Mouse (Mus musculus): ENCODE measurements at regions not wholly inside any gene's neighbourhood (a gene's known extent, or its start where the extent isn't known, plus 50 kb on each side); places are given as distances from the start of the nearest gene placed in this dataset.

DNA sequence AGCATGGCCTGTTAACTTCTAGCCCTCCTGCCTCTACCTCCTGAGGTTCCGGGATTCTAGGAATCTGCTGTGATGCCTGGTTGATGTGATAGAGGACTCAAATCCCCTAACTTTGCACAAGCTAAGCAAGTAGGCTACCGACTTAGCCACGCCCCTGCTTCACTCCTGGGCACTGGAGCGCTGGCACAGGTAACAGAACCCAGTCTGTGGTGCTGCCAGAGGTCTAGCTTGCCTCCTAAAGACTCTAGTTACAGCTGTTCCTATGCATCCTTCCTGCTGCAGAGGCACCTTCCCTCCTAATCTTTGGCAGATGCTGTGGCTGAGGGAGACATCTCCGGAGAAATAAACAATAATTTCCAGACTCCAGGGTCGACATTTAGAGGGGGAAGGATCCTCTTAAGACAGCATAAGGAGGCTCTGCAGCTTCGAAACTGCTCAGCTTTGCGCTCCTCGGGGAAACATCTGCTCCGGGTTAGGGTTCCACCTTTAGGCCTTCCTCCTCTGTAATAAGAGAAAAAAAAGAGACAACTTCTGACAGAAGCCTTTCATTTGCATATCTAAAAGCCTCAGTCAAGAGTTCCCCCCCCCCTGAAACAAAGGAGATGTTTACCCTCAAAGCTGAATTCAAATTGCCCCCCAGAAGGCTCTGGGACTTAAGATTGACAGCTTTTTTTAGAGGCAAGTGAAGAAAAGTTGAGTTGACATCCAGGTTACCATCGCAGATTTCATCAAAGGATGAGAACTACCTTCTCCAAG is 155.4 kb upstream of the Plekha5 start:
- Histone ChIP-seq H3K4me3 (replicated peaks) (no peak overlapping the region), H3K36me3 (no peaks in the 10 kb centered on the region), H3K9ac (no peak overlapping the region), H3K27ac (replicated peaks) (peak overlapping the region; percentile 48; the same call in 1 of the 2 replicates), H3K4me2 (replicated peaks) (no peak overlapping the region), H3K4me1 (peaks cover 10% of the 10 kb centered on the region), H3K27me3 (no peaks in the 10 kb centered on the region), H3K9me3 (replicated peaks) (no peaks in the 10 kb centered on the region)
- 14% methylated on average over 11 of the region's 11 CpGs for WGBS
- ATAC-seq (ENCODE audit: insufficient number of reproducible peaks, low FRiP score, low TSS enrichment, low read depth) = no peak; the same call in 1 of the 2 replicates

DNA sequence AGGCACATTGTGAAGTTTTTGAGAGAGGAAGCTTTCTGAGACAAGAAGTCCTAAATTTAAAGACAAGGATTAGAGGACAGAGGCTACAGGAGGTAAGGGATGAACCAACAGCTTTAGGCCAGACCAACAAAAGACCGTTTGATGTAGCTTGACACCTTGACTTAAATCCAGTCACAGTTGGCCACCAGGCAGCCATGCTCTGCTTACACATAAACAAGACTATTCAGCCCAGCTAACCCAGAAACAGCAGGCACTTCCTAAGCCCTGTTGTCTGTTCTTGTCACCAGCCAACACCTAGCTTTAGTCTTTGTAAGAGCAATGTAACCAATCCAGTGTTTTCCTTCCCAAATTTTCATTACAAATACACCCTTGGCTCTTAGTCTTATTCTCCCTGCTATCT is 159.9 kb upstream of the Plekha5 start:
- H3K4me3 ChIP-seq (replicated peaks) = no peak overlapping the region
- ATAC-seq (ENCODE audit: insufficient number of reproducible peaks, low FRiP score, low TSS enrichment, low read depth) = no peak
- H3K27ac ChIP-seq (replicated peaks) = no peak overlapping the region
- no peaks in the 10 kb centered on the region for H3K27me3 ChIP-seq
- no peak overlapping the region for H3K4me2 ChIP-seq (replicated peaks)
- H3K9ac ChIP-seq = no peak overlapping the region
- 23% methylated on average over 1 of the region's 1 CpGs for WGBS
- peaks cover 7% of the 10 kb centered on the region for H3K4me1 ChIP-seq
- no peaks in the 10 kb centered on the region for H3K9me3 ChIP-seq (replicated peaks)
- no peaks in the 10 kb centered on the region for H3K36me3 ChIP-seq

DNA sequence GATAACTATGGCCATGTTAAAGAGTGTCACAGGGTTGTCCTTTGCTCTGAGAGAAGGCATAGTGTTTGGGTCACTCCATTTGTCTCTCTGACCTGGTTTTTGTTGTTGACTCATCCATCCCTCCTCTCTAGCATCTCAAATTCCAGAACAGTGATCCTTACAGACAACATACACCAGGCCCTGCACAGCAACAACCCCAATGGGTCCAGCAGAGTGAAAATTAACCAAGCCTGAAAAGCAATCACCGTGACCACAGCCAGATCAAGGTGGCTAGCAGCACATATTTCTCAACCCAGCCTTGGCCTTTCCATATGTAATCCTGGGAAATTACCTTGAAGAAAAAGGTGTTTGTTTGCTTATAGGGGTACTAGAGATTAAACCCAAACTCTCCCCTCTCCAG is 162.0 kb upstream of the Plekha5 start:
- ATAC-seq (ENCODE audit: insufficient number of reproducible peaks, low FRiP score, low TSS enrichment, low read depth) = no peak
- Histone ChIP-seq H3K4me2 (replicated peaks) (no peak overlapping the region), H3K4me3 (replicated peaks) (no peak overlapping the region), H3K27ac (replicated peaks) (no peak overlapping the region), H3K27me3 (no peaks in the 10 kb centered on the region), H3K9me3 (replicated peaks) (no peaks in the 10 kb centered on the region), H3K9ac (no peak overlapping the region), H3K4me1 (no peaks in the 10 kb centered on the region), H3K36me3 (no peaks in the 10 kb centered on the region)
- WGBS = 88% methylated on average over 1 of the region's 1 CpGs

DNA sequence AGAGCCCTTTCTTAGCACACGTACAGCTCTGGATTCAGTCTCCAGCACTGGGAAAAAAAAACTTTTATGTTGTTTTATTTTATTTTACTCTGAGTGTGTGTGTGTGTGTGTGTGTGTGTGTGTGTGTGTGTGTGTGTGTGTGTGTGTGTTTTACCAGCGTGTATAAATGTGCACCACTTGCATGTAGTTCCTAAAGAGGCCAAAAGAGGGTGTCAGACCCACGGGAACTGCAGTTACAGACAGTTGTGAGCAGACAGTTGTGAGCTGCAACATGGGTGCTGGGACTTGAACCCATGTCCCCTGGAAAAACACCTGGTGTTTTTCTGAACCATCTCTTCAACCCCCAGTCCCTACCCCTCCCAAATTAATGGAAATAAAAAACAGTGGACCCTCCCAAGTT is 165.1 kb upstream of the Plekha5 start:
- Histone ChIP-seq H3K27ac (replicated peaks) (no peak overlapping the region), H3K4me3 (replicated peaks) (no peak overlapping the region), H3K9me3 (replicated peaks) (no peaks in the 10 kb centered on the region), H3K27me3 (no peaks in the 10 kb centered on the region), H3K9ac (no peak overlapping the region), H3K36me3 (no peaks in the 10 kb centered on the region), H3K4me1 (no peaks in the 10 kb centered on the region), H3K4me2 (replicated peaks) (no peak overlapping the region)
- no peak for ATAC-seq (ENCODE audit: insufficient number of reproducible peaks, low FRiP score, low TSS enrichment, low read depth)
- 85% methylated on average over 3 of the region's 3 CpGs for WGBS

DNA sequence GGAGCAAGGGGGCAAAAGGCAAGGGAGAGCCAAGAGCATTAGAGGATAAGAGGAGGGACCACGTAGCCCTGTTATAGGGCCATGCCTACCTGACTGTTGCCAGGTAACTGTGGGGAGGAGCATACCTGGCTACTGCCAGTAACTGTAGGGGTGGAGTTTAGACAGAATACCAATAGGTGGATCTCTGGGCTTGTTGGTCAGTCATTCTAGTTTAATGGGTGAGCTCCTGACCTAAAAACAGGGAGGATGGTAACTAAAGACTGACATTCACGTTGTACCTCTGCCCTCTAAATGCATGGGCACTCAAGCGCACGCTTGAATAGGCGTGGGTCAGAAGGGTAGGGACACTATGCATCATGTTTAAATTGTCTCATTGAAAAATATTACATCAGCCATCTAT is 165.8 kb upstream of the Plekha5 start:
- no peak overlapping the region for H3K4me3 ChIP-seq (replicated peaks)
- no peak overlapping the region for H3K9ac ChIP-seq
- no peak overlapping the region for H3K27ac ChIP-seq (replicated peaks)
- H3K36me3 ChIP-seq = no peaks in the 10 kb centered on the region
- H3K9me3 ChIP-seq (replicated peaks) = no peaks in the 10 kb centered on the region
- H3K4me1 ChIP-seq = no peaks in the 10 kb centered on the region
- no peak for ATAC-seq (ENCODE audit: insufficient number of reproducible peaks, low FRiP score, low TSS enrichment, low read depth)
- H3K27me3 ChIP-seq = no peaks in the 10 kb centered on the region
- H3K4me2 ChIP-seq (replicated peaks) = no peak overlapping the region
- WGBS = 88% methylated on average over 5 of the region's 5 CpGs

DNA sequence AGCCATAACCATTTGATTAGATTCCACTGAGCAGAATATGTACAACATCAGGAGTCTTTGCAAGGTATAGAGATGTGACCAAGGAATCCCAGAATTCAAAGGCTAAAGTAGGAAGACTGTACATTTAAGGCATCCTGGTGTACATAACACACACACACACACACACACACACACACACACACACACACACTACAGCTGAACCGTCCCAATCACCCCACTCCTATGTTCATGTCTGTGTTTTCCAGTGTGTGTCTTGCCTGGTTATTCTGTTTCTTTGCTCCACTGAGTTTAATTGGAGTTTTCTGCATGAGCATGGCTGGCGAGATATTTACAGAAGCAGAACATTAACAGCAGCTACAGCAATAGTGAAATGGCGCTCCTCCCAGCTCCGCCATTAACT is 172.3 kb upstream of the Plekha5 start:
- ATAC-seq (ENCODE audit: insufficient number of reproducible peaks, low FRiP score, low TSS enrichment, low read depth) = no peak
- H3K27me3 ChIP-seq = no peaks in the 10 kb centered on the region
- no peak overlapping the region for H3K27ac ChIP-seq (replicated peaks)
- no peaks in the 10 kb centered on the region for H3K36me3 ChIP-seq
- no peak overlapping the region for H3K9ac ChIP-seq
- no peak overlapping the region for H3K4me3 ChIP-seq (replicated peaks)
- WGBS = 85% methylated on average over 4 of the region's 4 CpGs
- no peak overlapping the region for H3K4me2 ChIP-seq (replicated peaks)
- H3K4me1 ChIP-seq = no peaks in the 10 kb centered on the region
- H3K9me3 ChIP-seq (replicated peaks) = no peaks in the 10 kb centered on the region

DNA sequence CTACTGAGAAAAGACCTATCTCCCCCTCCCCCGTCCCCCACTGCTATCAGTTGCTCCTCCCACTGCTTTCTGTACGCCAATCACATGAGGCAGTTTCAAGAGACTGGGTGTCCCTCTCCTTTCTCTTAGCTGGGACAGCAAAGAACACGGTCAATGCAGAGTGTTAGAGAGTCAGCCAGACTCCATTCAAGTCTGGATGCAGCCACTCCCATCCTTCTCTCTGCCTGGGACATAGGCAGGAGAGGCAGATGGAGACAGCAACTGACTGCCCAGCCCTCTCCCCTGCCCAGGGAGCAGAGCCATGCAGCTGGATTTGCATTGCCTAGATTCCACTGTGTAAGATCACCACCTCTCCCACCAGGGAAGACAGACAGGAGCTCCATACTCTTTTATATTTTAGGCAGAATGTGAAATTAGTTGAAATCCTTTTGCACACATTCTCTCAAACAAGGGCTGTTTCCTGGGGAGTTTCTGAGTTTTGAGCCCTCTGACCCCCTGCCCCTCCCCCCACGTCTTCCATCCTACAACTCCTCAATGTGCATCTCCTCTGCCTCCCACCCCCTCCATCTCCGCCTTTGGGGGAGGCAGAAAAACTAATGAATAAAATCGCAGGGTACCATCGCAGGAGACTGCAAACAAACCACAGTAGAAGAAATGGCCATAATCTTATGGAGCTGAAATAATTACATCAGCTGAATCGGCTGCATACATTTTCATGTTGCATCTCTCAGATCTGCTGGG is 180.3 kb upstream of the Plekha5 start:
- no peaks in the 10 kb centered on the region for H3K27me3 ChIP-seq
- WGBS = 45% methylated on average over 8 of the region's 8 CpGs
- no peaks in the 10 kb centered on the region for H3K9me3 ChIP-seq (replicated peaks)
- no peaks in the 10 kb centered on the region for H3K36me3 ChIP-seq
- no peak overlapping the region for H3K4me3 ChIP-seq (replicated peaks)
- no peaks in the 10 kb centered on the region for H3K4me1 ChIP-seq
- H3K4me2 ChIP-seq (replicated peaks) = no peak overlapping the region
- H3K27ac ChIP-seq (replicated peaks) = no peak overlapping the region
- H3K9ac ChIP-seq = no peak overlapping the region
- no peak for ATAC-seq (ENCODE audit: insufficient number of reproducible peaks, low FRiP score, low TSS enrichment, low read depth)

DNA sequence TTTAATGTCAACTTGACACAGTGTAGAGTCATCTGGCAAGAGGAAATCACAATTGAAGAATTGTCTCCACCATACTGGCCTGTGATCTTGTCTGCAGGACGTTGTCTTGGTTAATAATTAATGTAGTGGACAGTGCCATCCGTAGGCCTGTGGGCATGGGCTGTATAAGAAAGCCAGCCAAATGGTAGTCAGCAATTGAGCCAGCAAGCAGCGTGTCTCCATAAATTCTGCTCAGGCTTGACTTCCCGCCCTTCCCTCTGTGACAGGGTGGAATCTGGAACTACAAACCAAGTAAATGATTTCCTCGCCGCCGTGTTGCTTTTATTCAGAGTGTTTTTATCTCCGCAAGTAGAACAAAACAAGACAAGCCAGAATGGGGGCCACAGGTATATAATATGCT is 184.5 kb upstream of the Plekha5 start:
- no peaks in the 10 kb centered on the region for H3K36me3 ChIP-seq
- H3K27me3 ChIP-seq = no peaks in the 10 kb centered on the region
- no peak overlapping the region for H3K27ac ChIP-seq (replicated peaks)
- H3K4me1 ChIP-seq = no peaks in the 10 kb centered on the region
- WGBS = 80% methylated on average over 8 of the region's 8 CpGs
- no peak overlapping the region for H3K9ac ChIP-seq
- H3K4me3 ChIP-seq (replicated peaks) = no peak overlapping the region
- no peaks in the 10 kb centered on the region for H3K9me3 ChIP-seq (replicated peaks)
- no peak overlapping the region for H3K4me2 ChIP-seq (replicated peaks)
- ATAC-seq (ENCODE audit: insufficient number of reproducible peaks, low FRiP score, low TSS enrichment, low read depth) = no peak

DNA sequence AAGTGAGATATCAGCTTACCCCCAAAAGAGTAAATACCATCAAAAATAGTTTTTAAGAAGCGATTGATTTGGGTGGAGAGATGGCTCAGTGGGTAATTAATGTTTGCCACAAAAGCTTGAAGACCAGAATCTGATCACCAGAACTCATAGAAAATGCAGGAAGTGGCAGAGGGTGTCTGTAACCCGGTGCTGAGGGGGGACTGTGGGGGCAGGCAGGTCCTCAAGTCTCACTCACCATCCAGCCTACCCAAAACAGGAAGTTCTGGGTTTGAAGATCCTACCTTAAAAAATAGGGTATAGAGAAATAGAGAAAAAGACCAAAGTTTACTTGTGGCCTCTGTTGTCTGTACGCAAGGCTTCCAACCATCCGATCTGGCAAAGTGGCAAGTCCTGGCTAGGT is 190.3 kb upstream of the Plcz1 start:
- Histone ChIP-seq H3K27me3 (no peaks in the 10 kb centered on the region), H3K27ac (replicated peaks) (no peak overlapping the region), H3K4me1 (0 out of 2 replicates have a peak, but pooled peaks cover 4% of the 10 kb centered on the region), H3K4me3 (replicated peaks) (no peak overlapping the region), H3K9me3 (replicated peaks) (no peaks in the 10 kb centered on the region), H3K36me3 (no peaks in the 10 kb centered on the region), H3K4me2 (replicated peaks) (no peak overlapping the region), H3K9ac (no peak overlapping the region)
- 98% methylated on average over 4 of the region's 4 CpGs for WGBS
- ATAC-seq (ENCODE audit: insufficient number of reproducible peaks, low FRiP score, low TSS enrichment, low read depth) = no peak

DNA sequence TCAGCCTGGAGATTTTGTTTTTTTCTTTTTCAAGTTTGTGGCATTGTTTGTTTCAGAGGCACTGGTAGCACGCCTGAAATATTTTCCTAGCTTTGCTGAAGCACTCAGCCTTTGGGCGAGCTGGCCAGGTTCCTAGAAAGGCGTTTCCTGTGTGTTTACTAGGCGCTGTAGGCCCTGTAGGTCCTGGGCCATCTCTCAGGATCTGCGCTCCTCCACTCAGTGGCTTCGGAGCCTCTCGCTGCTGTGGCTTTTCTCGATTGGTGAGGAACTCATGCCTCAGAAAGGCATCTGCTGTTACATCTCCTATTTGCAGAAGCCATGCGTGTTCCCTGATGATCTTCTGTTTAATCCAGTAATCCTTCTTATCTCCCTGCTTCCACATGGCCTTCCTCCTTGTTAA is 188.0 kb upstream of the Plcz1 start:
- 42% methylated on average over 9 of the region's 9 CpGs for WGBS
- Histone ChIP-seq H3K27me3 (no peaks in the 10 kb centered on the region), H3K9me3 (replicated peaks) (no peaks in the 10 kb centered on the region)

DNA sequence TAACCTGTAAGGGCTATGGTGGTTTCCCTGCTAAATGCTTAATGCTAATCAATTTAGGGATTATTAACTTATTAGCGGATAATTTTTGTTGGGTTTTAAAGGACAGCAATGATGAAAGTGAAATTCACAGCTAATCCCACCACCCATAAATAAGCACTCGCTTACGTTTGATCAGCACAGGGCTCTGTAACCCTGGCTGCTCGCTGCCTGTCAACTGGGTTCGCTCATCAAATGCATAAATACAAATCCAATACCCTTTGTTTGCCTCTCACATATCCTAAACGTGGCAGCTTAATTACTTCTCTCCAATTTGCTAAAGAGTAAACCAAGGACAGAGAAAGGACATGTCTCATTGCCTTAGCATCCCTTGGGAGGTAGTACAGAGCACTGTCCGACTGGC is 187.5 kb upstream of the Plcz1 start:
- Histone ChIP-seq H3K36me3 (no peaks in the 10 kb centered on the region), H3K9ac (no peak overlapping the region), H3K9me3 (replicated peaks) (no peaks in the 10 kb centered on the region), H3K27ac (replicated peaks) (no peak overlapping the region), H3K4me2 (replicated peaks) (no peak overlapping the region), H3K4me3 (replicated peaks) (no peak overlapping the region), H3K27me3 (no peaks in the 10 kb centered on the region), H3K4me1 (0 out of 2 replicates have a peak, but pooled peaks cover 4% of the 10 kb centered on the region)
- 65% methylated on average over 7 of the region's 7 CpGs for WGBS
- ATAC-seq (ENCODE audit: insufficient number of reproducible peaks, low FRiP score, low TSS enrichment, low read depth) = no peak

More for the DNA sequence above, 188.0 kb upstream of the Plcz1 start:
- Histone ChIP-seq H3K27ac (replicated peaks) (no peak overlapping the region), H3K9ac (no peak overlapping the region), H3K36me3 (no peaks in the 10 kb centered on the region), H3K4me2 (replicated peaks) (no peak overlapping the region), H3K4me3 (replicated peaks) (no peak overlapping the region), H3K4me1 (0 out of 2 replicates have a peak, but pooled peaks cover 4% of the 10 kb centered on the region)
- no peak for ATAC-seq (ENCODE audit: insufficient number of reproducible peaks, low FRiP score, low TSS enrichment, low read depth)
